Mouse (Mus musculus): ENCODE results near the gene Ube2d3. TPM values are rescaled to one million over a fixed set of nuclear protein-coding genes. Genes with fewer than 3 reads are reported as not detected.
"Not testable (repeated sequence)": the region's sequence is repeated elsewhere in the genome, so short reads cannot be mapped to it uniquely, and the experiment has no call there.

The Ube2d3 gene
- total and polyA plus RNA-seq, 3 experiments, result 590 to 1,803 (median 1,178) TPM

GRCm38 (mm10) chr3:135481608-135482007 lies 43.7 kb downstream of the Ube2d3 start:
- no peak overlapping the region for H3K27ac ChIP-seq (ENCODE audit: insufficient read depth, low read depth)
- H3K9me3 ChIP-seq (replicated peaks; ENCODE audit: low read length), result no peaks in the 10 kb centered on the region
- no peaks in the 10 kb centered on the region for H3K27me3 ChIP-seq (replicated peaks)
- TF ChIP-seq MAX (IDR thresholded peaks at IDR 0.05; ENCODE audit: low read length), result no peak
- no peak for TF ChIP-seq MEF2A (IDR thresholded peaks at IDR 0.05; ENCODE audit: borderline replicate concordance, low read depth, low read length)
- no peak overlapping the region for H3K4me2 ChIP-seq (ENCODE audit: insufficient read depth, low read depth, poor library complexity, severe bottlenecking)
- no peak for DNase-seq (ENCODE audit: extremely low read depth)
- H3K36me3 ChIP-seq (replicated peaks in 1 of 2; ENCODE audit: control insufficient read depth in 1 of 2, insufficient read depth in 1 of 2, low read length in 1 of 2), result peaks cover 0 to 32% of the 10 kb centered on the region in 2 experiments
- peaks cover 2 to 21% of the 10 kb centered on the region in 2 experiments for H3K4me1 ChIP-seq (ENCODE audit: control insufficient read depth in 1 of 2, insufficient read depth in 2 of 2)
- no peak overlapping the region for H3K4me3 ChIP-seq (replicated peaks in 1 of 3; ENCODE audit: low read depth in 2 of 3, low read length in 2 of 3, poor library complexity in 1 of 3)
- dilution Hi-C loops (cut with MboI; ENCODE audit: extremely low pct_ligation_motif_present, extremely low pct_unique_long_range_greater_than_20kb, low sequenced_read_pairs), result no loop called here
- in situ Hi-C loops (cut with MboI; ENCODE audit: low pct_ligation_motif_present, low pct_unique_long_range_greater_than_20kb, low sequenced_read_pairs), result no loop called here
- peaks cover 5% of the 10 kb centered on the region for H3K79me2 ChIP-seq (replicated peaks; ENCODE audit: control insufficient read depth, extremely low read depth, insufficient read depth, poor library complexity, severe bottlenecking)
- H3K9ac ChIP-seq (ENCODE audit: insufficient read depth, low read depth), result no peak overlapping the region

- H3K4me2 ChIP-seq (ENCODE audit: insufficient read depth, low read depth, poor library complexity, severe bottlenecking), result peak overlapping the region; percentile 72
These were observed 46.7 kb downstream of the Ube2d3 start for GRCm38 (mm10) chr3:135484650-135485049.

GRCm38 (mm10) chr3:135485128-135485899 lies 47.4 kb downstream of the Ube2d3 start, which contains the start of gene Manba:
Gene Manba (plus strand): TSS chr3:135485611.
- peak within 1 kb of the TSS; percentile 47 for H3K9ac ChIP-seq (ENCODE audit: insufficient read depth, low read depth)
- peak; percentile 84 for DNase-seq (ENCODE audit: extremely low read depth)
- in situ Hi-C loops (cut with MboI; ENCODE audit: low pct_ligation_motif_present, low pct_unique_long_range_greater_than_20kb, low sequenced_read_pairs), result no loop called here
- no peaks in the 10 kb centered on the region for H3K9me3 ChIP-seq (replicated peaks; ENCODE audit: low read length)
- H3K4me1 ChIP-seq (ENCODE audit: control insufficient read depth in 1 of 2, insufficient read depth in 2 of 2), result peaks cover 6 to 36% of the 10 kb centered on the region in 2 experiments
- H3K4me2 ChIP-seq (ENCODE audit: insufficient read depth, low read depth, poor library complexity, severe bottlenecking), result peak within 1 kb of the TSS; percentile 72
- peaks cover 8% of the 10 kb centered on the region for H3K79me2 ChIP-seq (replicated peaks; ENCODE audit: control insufficient read depth, extremely low read depth, insufficient read depth, poor library complexity, severe bottlenecking)
- peaks cover 0 to 49% of the 10 kb centered on the region in 2 experiments for H3K36me3 ChIP-seq (replicated peaks in 1 of 2; ENCODE audit: control insufficient read depth in 1 of 2, insufficient read depth in 1 of 2, low read length in 1 of 2)
- dilution Hi-C loops (cut with MboI; ENCODE audit: extremely low pct_ligation_motif_present, extremely low pct_unique_long_range_greater_than_20kb, low sequenced_read_pairs), result no loop called here
- H3K27ac ChIP-seq (ENCODE audit: insufficient read depth, low read depth), result peak within 1 kb of the TSS; percentile 9; the same call in 1 of the 2 replicates
- no peaks in the 10 kb centered on the region for H3K27me3 ChIP-seq (replicated peaks)
- H3K4me3 ChIP-seq (replicated peaks in 1 of 3; ENCODE audit: low read depth in 2 of 3, low read length in 2 of 3, poor library complexity in 1 of 3), result peak within 1 kb of the TSS; percentile 65 to 89 (median 74)
- TF ChIP-seq ELF1 (IDR thresholded peaks at IDR 0.05; ENCODE audit: low read depth, low read length) (peak; percentile 61), NRF1 (IDR thresholded peaks at IDR 0.05; ENCODE audit: low read depth, low read length) (0 out of 2 replicates have a peak, but pooled peaks have one; percentile 14), EP300 (IDR thresholded peaks at IDR 0.05; ENCODE audit: low read length) (no peak), ZC3H11A (IDR thresholded peaks at IDR 0.05; ENCODE audit: low read depth, low read length) (no peak), TCF12 (IDR thresholded peaks at IDR 0.05; ENCODE audit: low read depth, low read length) (peak; percentile 59; the same call in 1 of the 2 replicates), POLR2A (IDR thresholded peaks at IDR 0.05; ENCODE audit: low read depth, low read length) (peak; percentile 89), GABPA (IDR thresholded peaks at IDR 0.05; ENCODE audit: insufficient replicate concordance, low read depth, low read length) (no peak), MYC (IDR thresholded peaks at IDR 0.05; ENCODE audit: low read depth, low read length) (peak; percentile 78), MAX (IDR thresholded peaks at IDR 0.05; ENCODE audit: low read length) (peak; percentile 77), RCOR1 (conservative IDR thresholded peaks at IDR 0.05; ENCODE audit: low read depth, low read length) (0 out of 2 replicates have a peak, but pooled peaks have one; percentile 12), USF2 (conservative IDR thresholded peaks at IDR 0.05; ENCODE audit: low read depth, low read length) (no peak), HCFC1 (IDR thresholded peaks at IDR 0.05; ENCODE audit: low read depth, low read length) (peak; percentile 52), KAT2A (IDR thresholded peaks at IDR 0.05; ENCODE audit: insufficient replicate concordance, low read length) (no peak), ZKSCAN1 (IDR thresholded peaks at IDR 0.05; ENCODE audit: borderline replicate concordance, low read depth, low read length) (no peak), NELFE (IDR thresholded peaks at IDR 0.05; ENCODE audit: low read depth, low read length) (peak; percentile 87), ETS1 (conservative IDR thresholded peaks at IDR 0.05; ENCODE audit: low read depth, low read length) (peak; percentile 52), E2F4 (IDR thresholded peaks at IDR 0.05; ENCODE audit: insufficient replicate concordance, low read depth, low read length) (no peak), JUN (IDR thresholded peaks at IDR 0.05; ENCODE audit: insufficient read depth, low read depth, low read length) (no peak), IRF4 (IDR thresholded peaks at IDR 0.05; ENCODE audit: low read depth, low read length) (peak; percentile 33; the same call in 1 of the 2 replicates), TBP (conservative IDR thresholded peaks at IDR 0.05; ENCODE audit: low read depth, low read length) (0 out of 2 replicates have a peak, but pooled peaks have one; percentile 8), UBTF (IDR thresholded peaks at IDR 0.05; ENCODE audit: low read depth, low read length) (peak; percentile 60; the same call in 1 of the 2 replicates)

More at GRCm38 (mm10) chr3:135484650-135485049, 46.7 kb downstream of the Ube2d3 start:
- in situ Hi-C loops (cut with MboI; ENCODE audit: low pct_ligation_motif_present, low pct_unique_long_range_greater_than_20kb, low sequenced_read_pairs); H3K9me3 ChIP-seq (replicated peaks; ENCODE audit: low read length); H3K27me3 ChIP-seq (replicated peaks); H3K79me2 ChIP-seq (replicated peaks; ENCODE audit: control insufficient read depth, extremely low read depth, insufficient read depth, poor library complexity, severe bottlenecking); dilution Hi-C loops (cut with MboI; ENCODE audit: extremely low pct_ligation_motif_present, extremely low pct_unique_long_range_greater_than_20kb, low sequenced_read_pairs); H3K27ac ChIP-seq (ENCODE audit: insufficient read depth, low read depth); DNase-seq (ENCODE audit: extremely low read depth): not testable (repeated sequence)
- Histone ChIP-seq H3K4me3 (replicated peaks in 1 of 3; ENCODE audit: low read depth in 2 of 3, low read length in 2 of 3, poor library complexity in 1 of 3) (peak overlapping the region; percentile 65 to 89 (median 74)), H3K9ac (ENCODE audit: insufficient read depth, low read depth) (peak overlapping the region; percentile 47), H3K4me1 (ENCODE audit: control insufficient read depth in 1 of 2, insufficient read depth in 2 of 2) (peaks cover 6 to 36% of the 10 kb centered on the region in 2 experiments), H3K36me3 (replicated peaks in 1 of 2; ENCODE audit: control insufficient read depth in 1 of 2, insufficient read depth in 1 of 2, low read length in 1 of 2) (peaks cover 0 to 48% of the 10 kb centered on the region in 2 experiments)
- TF ChIP-seq ZNF384 (IDR thresholded peaks at IDR 0.05; ENCODE audit: low read depth, low read length), result peak; percentile 46
- TF ChIP-seq RCOR1 (conservative IDR thresholded peaks at IDR 0.05; ENCODE audit: low read depth, low read length), result 0 out of 2 replicates have a peak, but pooled peaks have one; percentile 13
